Mouse (Mus musculus): ENCODE measurements around the gene Rab4a.

Gene Rab4a

GRCm38 (mm10) chr8:123805718-123806373, at the start of gene Rab4a:
Gene Rab4a (plus strand): TSS chr8:123805985.
- DNase-seq (ENCODE audit: low spot score in 2 of 2) = no peak

GRCm38 (mm10) chr8:123756901-123757300, 48.9 kb upstream of the Rab4a start:
- DNase-seq (ENCODE audit: low spot score in 2 of 2) = no peak

GRCm38 (mm10) chr8:123758935-123759334, 46.9 kb upstream of the Rab4a start:
- DNase-seq (ENCODE audit: low spot score in 2 of 2) = no peak

- no peak for DNase-seq (ENCODE audit: low spot score in 2 of 2)
Observed at GRCm38 (mm10) chr8:123759933-123760332, 45.9 kb upstream of the Rab4a start.

GRCm38 (mm10) chr8:123760579-123760978, 45.2 kb upstream of the Rab4a start:
- DNase-seq (ENCODE audit: low spot score in 2 of 2) = no peak

- no peak for DNase-seq (ENCODE audit: low spot score in 2 of 2)
Observed at GRCm38 (mm10) chr8:123761266-123761882, 44.4 kb upstream of the Rab4a start.

GRCm38 (mm10) chr8:123761883-123762270, 43.9 kb upstream of the Rab4a start:
- DNase-seq (ENCODE audit: low spot score in 2 of 2) = no peak

- no peak for DNase-seq (ENCODE audit: low spot score in 2 of 2)
Observed at GRCm38 (mm10) chr8:123763355-123763754, 42.4 kb upstream of the Rab4a start.

GRCm38 (mm10) chr8:123764671-123765070, 41.1 kb upstream of the Rab4a start:
- DNase-seq (ENCODE audit: low spot score in 2 of 2) = no peak

- no peak for DNase-seq (ENCODE audit: low spot score in 2 of 2)
Observed at GRCm38 (mm10) chr8:123766516-123766915, 39.3 kb upstream of the Rab4a start.

GRCm38 (mm10) chr8:123767874-123768273, 37.9 kb upstream of the Rab4a start:
- no peak for DNase-seq (ENCODE audit: low spot score in 2 of 2)

- DNase-seq (ENCODE audit: low spot score in 2 of 2) = no peak
Observed at GRCm38 (mm10) chr8:123768492-123769356, 37.1 kb upstream of the Rab4a start.

GRCm38 (mm10) chr8:123773468-123773867, 32.3 kb upstream of the Rab4a start:
- no peak for DNase-seq (ENCODE audit: low spot score in 2 of 2)

GRCm38 (mm10) chr8:123774491-123774890, 31.3 kb upstream of the Rab4a start:
- DNase-seq (ENCODE audit: low spot score in 2 of 2) = no peak

- no peak for DNase-seq (ENCODE audit: low spot score in 2 of 2)
Observed at GRCm38 (mm10) chr8:123777319-123777718, 28.5 kb upstream of the Rab4a start.

- no peak for DNase-seq (ENCODE audit: low spot score in 2 of 2)
Observed at GRCm38 (mm10) chr8:123780471-123780870, 25.3 kb upstream of the Rab4a start.

- DNase-seq (ENCODE audit: low spot score in 2 of 2) = no peak
Observed at GRCm38 (mm10) chr8:123781256-123781655, 24.5 kb upstream of the Rab4a start.

GRCm38 (mm10) chr8:123783525-123784249, 22.1 kb upstream of the Rab4a start:
- no peak for DNase-seq (ENCODE audit: low spot score in 2 of 2)

GRCm38 (mm10) chr8:123786166-123786565, 19.6 kb upstream of the Rab4a start:
- no peak for DNase-seq (ENCODE audit: low spot score in 2 of 2)

GRCm38 (mm10) chr8:123786644-123787043, 19.1 kb upstream of the Rab4a start:
- no peak for DNase-seq (ENCODE audit: low spot score in 2 of 2)

GRCm38 (mm10) chr8:123787254-123787897, 18.4 kb upstream of the Rab4a start:
- DNase-seq (ENCODE audit: low spot score in 2 of 2) = no peak

Data from natural killer cell, adult 2 months (primary cell).